In the genomic region with DNA sequence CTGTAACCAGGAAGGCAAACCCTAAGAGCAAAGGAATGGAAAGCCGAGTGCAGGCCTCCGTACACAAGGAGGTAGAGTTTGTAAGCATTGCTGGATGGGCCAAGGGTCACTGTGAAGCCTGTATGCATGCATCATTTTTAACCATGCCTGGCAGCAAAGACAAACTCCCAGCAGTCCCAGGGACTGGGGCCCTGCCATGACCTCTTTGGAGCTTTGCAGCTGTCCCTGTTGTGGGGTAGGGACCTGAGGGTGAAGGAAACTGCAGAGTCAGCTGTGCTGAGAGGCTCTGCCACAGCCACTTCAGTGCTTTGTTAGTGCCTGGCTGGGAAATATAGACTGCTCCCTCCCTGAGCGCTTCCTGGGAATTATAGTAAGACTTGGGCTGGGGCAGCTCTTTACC, we compare ENCODE assay signal across 12 mouse cellular contexts. TPM values are rescaled to one million over a fixed set of nuclear protein-coding genes. Genes with fewer than 3 reads are reported as not detected.
DNase-seq lines count a peak whose midpoint lies in the region; ATAC-seq and TF ChIP-seq lines count a peak whose summit lies in the region.
"Had no signal": no experiment of that assay in that cellular context is flagged by ENCODE, and none has a peak within 500 bp of the region (broad histone marks: within the 10 kb centered on the region; RNA-seq: fewer than 3 reads in every experiment).

No protein-coding gene starts in this region.

- TF ChIP-seq CTCF in kidney, adult 2 months (conservative IDR thresholded peaks at IDR 0.05; ENCODE audit: insufficient read depth, insufficient read length, low read depth, low read length) = no peak

- no peaks in the 10 kb centered on the region for H3K9me3 ChIP-seq in embryonic facial prominence, embryonic 11.5 days (replicated peaks; ENCODE audit: control insufficient read depth, low read length)
- H3K9me3 ChIP-seq in limb, embryonic 14.5 days (ENCODE audit: control insufficient read depth, low read length) = no peaks in the 10 kb centered on the region
- H3K9me3 ChIP-seq: limb, embryonic 15.5 days had no signal

- WGBS in kidney, adult 2 months = 42% methylated on average over 3 of the region's 3 CpGs
- WGBS in embryonic facial prominence, embryonic 11.5 days = 43% methylated on average over 3 of the region's 3 CpGs
- WGBS in limb, embryonic 14.5 days = 68% methylated on average over 3 of the region's 3 CpGs

- ATAC-seq in embryonic facial prominence, embryonic 11.5 days (replicated peaks; ENCODE audit: insufficient number of reproducible peaks, low FRiP score, low TSS enrichment, low read depth) = no peak
- ATAC-seq in limb, embryonic 14.5 days (ENCODE audit: low FRiP score, low read depth) = 0 out of 2 replicates have a peak, but pooled peaks have one; percentile 27

- H3K4me1 ChIP-seq in kidney, adult 2 months (ENCODE audit: control insufficient read depth, insufficient read depth, low read length) = peaks cover 4% of the 10 kb centered on the region; the same call in 1 of the 2 replicates
- H3K4me1 ChIP-seq in embryonic facial prominence, embryonic 11.5 days (ENCODE audit: control insufficient read depth, insufficient read depth, low read length) = peaks cover 10% of the 10 kb centered on the region
- H3K4me1 ChIP-seq in limb, embryonic 14.5 days (ENCODE audit: control insufficient read depth, insufficient read depth, low read length) = peaks cover 16% of the 10 kb centered on the region

- H3K4me2 ChIP-seq in embryonic facial prominence, embryonic 11.5 days (ENCODE audit: low read depth, low read length) = no peak overlapping the region; the same call in 1 of the 2 replicates
- H3K4me2 ChIP-seq in limb, embryonic 14.5 days (replicated peaks; ENCODE audit: low read depth, low read length, severe bottlenecking) = no peak overlapping the region
- H3K4me2 ChIP-seq: limb, embryonic 15.5 days had no signal

- no peak overlapping the region for H3K4me3 ChIP-seq in kidney, adult 2 months (ENCODE audit: insufficient read depth, low read depth, low read length)
- H3K4me3 ChIP-seq in embryonic facial prominence, embryonic 11.5 days (ENCODE audit: low read depth, low read length) = no peak overlapping the region
- H3K4me3 ChIP-seq in limb, embryonic 14.5 days (replicated peaks; ENCODE audit: low read length) = no peak overlapping the region
- H3K4me3 ChIP-seq: limb, embryonic 15.5 days had no signal

- no peak overlapping the region for H3K27ac ChIP-seq in kidney, adult 2 months (ENCODE audit: insufficient read depth, low read depth, low read length)
- peak overlapping the region; percentile 57; the same call in 1 of the 2 replicates for H3K27ac ChIP-seq in embryonic facial prominence, embryonic 11.5 days (replicated peaks; ENCODE audit: low read depth, low read length)
- H3K27ac ChIP-seq in limb, embryonic 14.5 days (replicated peaks; ENCODE audit: low read depth, low read length) = no peak overlapping the region
- H3K27ac ChIP-seq: limb, embryonic 15.5 days had no signal

- peak; percentile 28 for DNase-seq in kidney, adult 2 months
- DNase-seq in kidney, adult 9 months = no peak
- peak; percentile 76 for DNase-seq in adipocyte (ENCODE audit: low spot score)
- peak; percentile 38 for DNase-seq in embryonic facial prominence, embryonic 11.5 days (ENCODE audit: low spot score)
- DNase-seq in limb, embryonic 14.5 days (ENCODE audit: low spot score) = no peak
- DNase-seq in cerebellum, postnatal 10 days = no peak
- no peak for DNase-seq in heart, adult 8-10 months (ENCODE audit: low spot score)

- H3K27me3 ChIP-seq in kidney, adult 2 months (replicated peaks; ENCODE audit: control insufficient read depth, insufficient read depth, low read length) = no peaks in the 10 kb centered on the region
- no peaks in the 10 kb centered on the region for H3K27me3 ChIP-seq in embryonic facial prominence, embryonic 11.5 days (ENCODE audit: control insufficient read depth, insufficient read depth, low read length)
- H3K27me3 ChIP-seq in limb, embryonic 14.5 days (ENCODE audit: control insufficient read depth, insufficient read depth, low read length) = no peaks in the 10 kb centered on the region
- H3K27me3 ChIP-seq: limb, embryonic 15.5 days had no signal

- no peak for TF ChIP-seq POLR2A in kidney, adult 2 months (IDR thresholded peaks at IDR 0.05; ENCODE audit: low read depth, low read length)
- TF ChIP-seq POLR2A in limb, embryonic 14.5 days (IDR thresholded peaks at IDR 0.05; ENCODE audit: borderline replicate concordance, extremely low read depth, insufficient read depth, insufficient read length) = no peak

- H3K36me3 ChIP-seq in kidney, adult 2 months (ENCODE audit: control insufficient read depth, insufficient read depth, low read length) = no peaks in the 10 kb centered on the region
- H3K36me3 ChIP-seq in embryonic facial prominence, embryonic 11.5 days (replicated peaks; ENCODE audit: control insufficient read depth, insufficient read depth, low read depth, low read length) = no peaks in the 10 kb centered on the region
- no peaks in the 10 kb centered on the region for H3K36me3 ChIP-seq in limb, embryonic 14.5 days (ENCODE audit: control insufficient read depth, insufficient read depth, low read length)
- H3K36me3 ChIP-seq: limb, embryonic 15.5 days had no signal

- H3K9ac ChIP-seq in embryonic facial prominence, embryonic 11.5 days (replicated peaks; ENCODE audit: low read length) = no peak overlapping the region
- no peak overlapping the region for H3K9ac ChIP-seq in limb, embryonic 14.5 days (ENCODE audit: low read depth, low read length, severe bottlenecking)
- H3K9ac ChIP-seq: limb, embryonic 15.5 days had no signal

RNA-seq across cellular contexts. Expression of a gene that starts 8.4 kb away (rescaled TPM):
- polyA plus RNA-seq in kidney, adult 2 months (2012; rRNA removed) = 30.3 and 38.7 TPM in 2 replicates
- polyA plus RNA-seq in embryonic facial prominence, embryonic 11.5 days (2014; fragmentation: Nextera tagmentation; extraction: Ambion mirVana) = 0.69 and 1.5 TPM in 2 replicates
- 1.4 and 1.5 TPM in 2 replicates for polyA plus RNA-seq in limb, embryonic 14.5 days (2012; rRNA removed)
- 0.81 and 1.3 TPM in 2 replicates for polyA plus RNA-seq in limb, embryonic 14.5 days (2014; fragmentation: Nextera tagmentation; extraction: Ambion mirVana)
- total RNA-seq in heart, adult 8-10 months (2022) = under 1 TPM in 2 of 4 experiments, not detected in 2; 0.09 to 0.14 TPM
- total RNA-seq: gastrocnemius, adult 8-10 months; monocyte, adult 5-6 weeks had no signal

RNA-seq across cellular contexts. Expression of a gene that starts 17.3 kb away (rescaled TPM):
- polyA plus RNA-seq in kidney, adult 2 months (2012; rRNA removed) = 11.3 and 11.8 TPM in 2 replicates
- polyA plus RNA-seq in embryonic facial prominence, embryonic 11.5 days (2014; fragmentation: Nextera tagmentation; extraction: Ambion mirVana) = 20.1 and 21.5 TPM in 2 replicates
- polyA plus RNA-seq in limb, embryonic 14.5 days (2012; rRNA removed) = 50.0 and 60.8 TPM in 2 replicates
- 38.0 and 38.2 TPM in 2 replicates for polyA plus RNA-seq in limb, embryonic 14.5 days (2014; fragmentation: Nextera tagmentation; extraction: Ambion mirVana)
- 10 to 100 TPM; 15.3 to 20.1 (median 17.5) TPM for total RNA-seq in heart, adult 8-10 months (2022)

RNA-seq across cellular contexts. Expression of a gene that starts 46.3 kb away (rescaled TPM):
- polyA plus RNA-seq in kidney, adult 2 months (2012; rRNA removed) = 417 and 424 TPM in 2 replicates
- 1.1 and 1.3 TPM in 2 replicates for polyA plus RNA-seq in embryonic facial prominence, embryonic 11.5 days (2014; fragmentation: Nextera tagmentation; extraction: Ambion mirVana)
- 1.8 and 2.7 TPM in 2 replicates for polyA plus RNA-seq in limb, embryonic 14.5 days (2012; rRNA removed)
- polyA plus RNA-seq in limb, embryonic 14.5 days (2014; fragmentation: Nextera tagmentation; extraction: Ambion mirVana) = 1.2 and 1.7 TPM in 2 replicates
- 1 to 10 TPM; 1.1 to 1.7 (median 1.4) TPM for total RNA-seq in heart, adult 8-10 months (2022)
- total RNA-seq: hematopoietic stem cell, adult 5-6 weeks; monocyte, adult 5-6 weeks had no signal

RNA-seq across cellular contexts. Expression of a gene that starts 48.3 kb away (rescaled TPM):
- 0.03 TPM in 1 of 2 replicates, not detected in the other for polyA plus RNA-seq in kidney, adult 2 months (2012; rRNA removed)
- polyA plus RNA-seq in embryonic facial prominence, embryonic 11.5 days (2014; fragmentation: Nextera tagmentation; extraction: Ambion mirVana) = not detected in 2 replicates
- polyA plus RNA-seq in limb, embryonic 14.5 days (2012; rRNA removed) = 0.03 TPM in 1 of 2 replicates, not detected in the other
- not detected in 2 replicates for polyA plus RNA-seq in limb, embryonic 14.5 days (2014; fragmentation: Nextera tagmentation; extraction: Ambion mirVana)
- total RNA-seq in heart, adult 8-10 months (2022) = not detected
- total RNA-seq: gastrocnemius, adult 8-10 months; hematopoietic stem cell, adult 5-6 weeks; layer of hippocampus, adult 18-20 months; monocyte, adult 5-6 weeks had no signal
- polyA plus RNA-seq: limb, embryonic 15.5 days had no signal

RNA-seq across cellular contexts. Expression of a gene that starts 58.1 kb away (rescaled TPM):
- 48.5 and 73.9 TPM in 2 replicates for polyA plus RNA-seq in kidney, adult 2 months (2012; rRNA removed)
- 15.5 and 19.2 TPM in 2 replicates for polyA plus RNA-seq in embryonic facial prominence, embryonic 11.5 days (2014; fragmentation: Nextera tagmentation; extraction: Ambion mirVana)
- 49.8 and 68.2 TPM in 2 replicates for polyA plus RNA-seq in limb, embryonic 14.5 days (2012; rRNA removed)
- 25.2 and 29.0 TPM in 2 replicates for polyA plus RNA-seq in limb, embryonic 14.5 days (2014; fragmentation: Nextera tagmentation; extraction: Ambion mirVana)
- total RNA-seq in heart, adult 8-10 months (2022) = under 1 TPM in 3 of 4 experiments, not detected in 1; 0.26 to 0.73 (median 0.50) TPM

Comparison
In these comparisons a context has a peak if more than half of its experiments do, and no peak if none do; other contexts are left out.
1. DNase-seq: peak in kidney, adult 2 months (single experiment), adipocyte (single experiment) and embryonic facial prominence, embryonic 11.5 days (single experiment); none in kidney, adult 9 months (single experiment), limb, embryonic 14.5 days (single experiment), cerebellum, postnatal 10 days (0 of 2) and heart, adult 8-10 months (single experiment).
2. RNA of a gene that starts 8.4 kb away (polyA plus RNA-seq): 30.3 to 38.7 TPM in kidney, adult 2 months; 0.81 to 1.5 TPM in limb, embryonic 14.5 days and 0.69 to 1.5 TPM in embryonic facial prominence, embryonic 11.5 days; every median in the first group is over 10 times any median in the second.
3. RNA of a gene that starts 46.3 kb away (polyA plus RNA-seq): 417 to 424 TPM in kidney, adult 2 months; 1.2 to 2.7 TPM in limb, embryonic 14.5 days and 1.1 to 1.3 TPM in embryonic facial prominence, embryonic 11.5 days; every median in the first group is over 100 times any median in the second.